Mouse (Mus musculus): ENCODE data around the gene Ankrd33.
"Not testable (repeated sequence)": the region's sequence is repeated elsewhere in the genome, so short reads cannot be mapped to it uniquely, and the experiment has no call there.

The Ankrd33 gene

GRCm38 (mm10) chr15:101086451-101086850 lies 29.1 kb upstream of the Ankrd33 start:
- DNase-seq (ENCODE audit: low read depth, low spot score), result no peak

- no peak for DNase-seq (ENCODE audit: low read depth, low spot score)
These were observed 28.6 kb upstream of the Ankrd33 start for GRCm38 (mm10) chr15:101086956-101087355.

GRCm38 (mm10) chr15:101088291-101088690 lies 27.3 kb upstream of the Ankrd33 start:
- no peak for DNase-seq (ENCODE audit: low read depth, low spot score)

- no peak for DNase-seq (ENCODE audit: low read depth, low spot score)
These were observed 24.0 kb upstream of the Ankrd33 start for GRCm38 (mm10) chr15:101091551-101091950.

- DNase-seq (ENCODE audit: low read depth, low spot score), result no peak
These were observed 23.3 kb upstream of the Ankrd33 start for GRCm38 (mm10) chr15:101092121-101092828.

- no peak for DNase-seq (ENCODE audit: low read depth, low spot score)
These were observed 22.5 kb upstream of the Ankrd33 start for GRCm38 (mm10) chr15:101092829-101093648.

- DNase-seq (ENCODE audit: low read depth, low spot score), result no peak
These were observed 21.6 kb upstream of the Ankrd33 start for GRCm38 (mm10) chr15:101093988-101094387.

GRCm38 (mm10) chr15:101094979-101095378 lies 20.6 kb upstream of the Ankrd33 start:
- DNase-seq (ENCODE audit: low read depth, low spot score), result no peak

GRCm38 (mm10) chr15:101095392-101095791 lies 20.2 kb upstream of the Ankrd33 start:
- DNase-seq (ENCODE audit: low read depth, low spot score), result no peak

GRCm38 (mm10) chr15:101097985-101098651 lies 17.4 kb upstream of the Ankrd33 start:
- no peak for DNase-seq (ENCODE audit: low read depth, low spot score)

- DNase-seq (ENCODE audit: low read depth, low spot score), result no peak
These were observed 14.6 kb upstream of the Ankrd33 start for GRCm38 (mm10) chr15:101100996-101101395.

GRCm38 (mm10) chr15:101103605-101104304 lies 11.8 kb upstream of the Ankrd33 start:
- no peak for DNase-seq (ENCODE audit: low read depth, low spot score)

- no peak for DNase-seq (ENCODE audit: low read depth, low spot score)
These were observed 10.0 kb upstream of the Ankrd33 start for GRCm38 (mm10) chr15:101105496-101105994.

- no peak for DNase-seq (ENCODE audit: low read depth, low spot score)
These were observed 9.5 kb upstream of the Ankrd33 start for GRCm38 (mm10) chr15:101106011-101106410.

- DNase-seq (ENCODE audit: low read depth, low spot score), result no peak
These were observed 7.5 kb upstream of the Ankrd33 start for GRCm38 (mm10) chr15:101107906-101108671.

- DNase-seq (ENCODE audit: low read depth, low spot score), result no peak
These were observed 2.4 kb upstream of the Ankrd33 start for GRCm38 (mm10) chr15:101113176-101113575.

- DNase-seq (ENCODE audit: low read depth, low spot score), result not testable (repeated sequence)
These were observed 1.8 kb upstream of the Ankrd33 start for GRCm38 (mm10) chr15:101113778-101114177.

- DNase-seq (ENCODE audit: low read depth, low spot score), result no peak
These were observed 3.0 kb downstream of the Ankrd33 start for GRCm38 (mm10) chr15:101118399-101119125.

GRCm38 (mm10) chr15:101121411-101122289 lies 6.1 kb downstream of the Ankrd33 start:
- DNase-seq (ENCODE audit: low read depth, low spot score), result no peak
